Mouse (Mus musculus) embryonic facial prominence, embryonic 11.5 days (tissue): ENCODE data around the gene Arhgap9. TPM values are rescaled to one million over a fixed set of nuclear protein-coding genes. Genes with fewer than 3 reads are reported as not detected.
A peak's percentile ranks its signal among the peaks of the same experiment; 100 is the strongest.

Experiments used
- ATAC-seq: fragments of 200-750 bp; cut with Nextera tagmentation; replicated peaks from 2 replicates; pipeline ENCODE4 v1.8.0; 2017; ENCODE audit warnings: low read depth; ENCODE audit not compliant: insufficient number of reproducible peaks, low FRiP score, low TSS enrichment
- DNase-seq: peaks from one replicate; pipeline ENCODE4 v3.0.0-alpha.2; 2015; ENCODE audit warnings: low spot score
- H3K27ac ChIP-seq: fragments of 300-500 bp; sonication (generic); replicated peaks from 2 replicates; pipeline ENCODE4 v1.5.1; 2014; ENCODE audit warnings: mild to moderate bottlenecking, low read depth, low read length, control low read depth
- H3K27me3 ChIP-seq: fragments of 300-500 bp; sonication (generic); 2 replicates; pipeline ENCODE4 v1.6.1; 2014; ENCODE audit warnings: mild to moderate bottlenecking, low read length, moderate library complexity, mixed read lengths; ENCODE audit not compliant: control insufficient read depth, insufficient read depth
- H3K36me3 ChIP-seq: fragments of 300-500 bp; sonication (generic); replicated peaks from 2 replicates; pipeline ENCODE4 v1.6.1; 2014; ENCODE audit warnings: low read depth, mild to moderate bottlenecking, low read length, moderate library complexity, mixed read lengths; ENCODE audit not compliant: control insufficient read depth, insufficient read depth
- H3K4me1 ChIP-seq: fragments of 300-500 bp; sonication (generic); 2 replicates; pipeline ENCODE4 v1.6.1; 2014; ENCODE audit warnings: low read length, mixed read lengths; ENCODE audit not compliant: control insufficient read depth, insufficient read depth
- H3K4me2 ChIP-seq: fragments of 300-500 bp; sonication (generic); 2 replicates; pipeline ENCODE4 v1.6.1; 2014; ENCODE audit warnings: low read depth, mild to moderate bottlenecking, control low read depth, low read length, moderate library complexity
- H3K4me3 ChIP-seq: fragments of 300-500 bp; sonication (generic); 2 replicates; pipeline ENCODE4 v1.5.1; 2014; ENCODE audit warnings: low read depth, low read length, control low read depth
- H3K9ac ChIP-seq: fragments of 300-500 bp; sonication (generic); replicated peaks from 2 replicates; pipeline ENCODE4 v1.6.1; 2014; ENCODE audit warnings: mild to moderate bottlenecking, control low read depth, low read length
- H3K9me3 ChIP-seq: fragments of 300-500 bp; sonication (generic); replicated peaks from 2 replicates; pipeline ENCODE4 v1.6.1; 2016; ENCODE audit warnings: mild to moderate bottlenecking, low read length, inconsistent platforms, mixed read lengths; ENCODE audit not compliant: control insufficient read depth
- WGBS: fragments of 180-500 bp; shearing (Covaris S2); extraction: QIAGEN DNeasy Blood & Tissue Kit; methylation state at CpG from one replicate; pipeline ENCODE4 v1.1.7; 2014; 5-methylcytosine and 5-hydroxymethylcytosine counted together
- polyA plus RNA-seq: library from polyadenylated mRNA; unstranded; fragments of >200 nt; fragmentation: Nextera tagmentation; extraction: Ambion mirVana; gene quantifications from 2 replicates; pipeline ENCODE4 v1.2.1, GENCODE M21; 2014

Arhgap9 gene
- polyA plus RNA-seq, 1 experiment from 2014 or later, result 1.8 TPM

DNA sequence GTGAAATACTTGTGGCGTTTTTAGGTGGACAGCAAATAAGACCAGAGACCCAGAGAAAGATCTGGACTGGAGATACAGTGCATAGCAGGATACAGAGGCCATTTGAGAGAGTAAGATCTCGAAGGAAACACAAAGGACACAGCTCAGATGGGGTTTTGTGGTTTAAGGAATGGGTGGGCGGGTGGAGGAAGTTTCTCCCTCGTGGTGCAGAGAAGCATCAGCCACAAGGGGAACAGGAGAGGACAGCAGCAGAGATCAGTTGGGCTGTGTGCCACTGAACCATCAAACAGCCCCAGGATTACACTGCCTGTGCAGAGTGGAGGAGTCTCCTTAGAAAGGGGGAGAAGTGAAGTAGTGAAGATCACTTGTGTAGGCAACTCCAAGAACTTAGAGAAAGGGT is 3.8 kb upstream of the Arhgap9 start:
- DNase-seq (no peak), ATAC-seq (no peak)
- Histone ChIP-seq H3K27ac (no peak overlapping the region), H3K36me3 (no peaks in the 10 kb centered on the region), H3K4me2 (no peak overlapping the region), H3K27me3 (no peaks in the 10 kb centered on the region), H3K9me3 (no peaks in the 10 kb centered on the region), H3K9ac (no peak overlapping the region), H3K4me1 (no peaks in the 10 kb centered on the region), H3K4me3 (no peak overlapping the region)
- WGBS, result 41% methylated on average over 4 of the region's 4 CpGs

DNA sequence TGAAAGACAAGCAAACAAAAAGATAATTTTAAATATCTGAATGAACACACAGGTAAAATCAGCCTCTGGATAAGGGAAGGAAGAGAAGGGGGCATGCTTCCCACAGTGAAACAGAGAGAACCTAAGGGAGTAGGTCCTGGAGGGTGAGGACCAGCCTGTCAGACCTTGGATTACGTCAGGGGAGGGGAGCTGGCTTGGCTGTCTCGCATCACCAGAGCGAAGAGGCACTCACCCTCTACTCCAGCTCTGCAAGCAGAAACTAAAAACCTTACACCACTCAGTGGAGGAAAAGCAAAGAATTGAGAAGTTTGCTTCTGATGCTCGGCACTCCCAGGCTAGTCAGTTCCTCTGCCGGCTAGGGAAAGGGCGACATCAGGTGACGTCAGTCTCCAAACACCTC is 1.8 kb upstream of the Arhgap9 start:
- no peak overlapping the region for H3K4me3 ChIP-seq
- ATAC-seq (no peak), DNase-seq (no peak)
- H3K9ac ChIP-seq, result no peak overlapping the region
- no peak overlapping the region for H3K4me2 ChIP-seq
- H3K36me3 ChIP-seq, result no peaks in the 10 kb centered on the region
- H3K27ac ChIP-seq, result no peak overlapping the region
- no peaks in the 10 kb centered on the region for H3K9me3 ChIP-seq
- no peaks in the 10 kb centered on the region for H3K27me3 ChIP-seq
- no peaks in the 10 kb centered on the region for H3K4me1 ChIP-seq
- WGBS, result 75% methylated on average over 7 of the region's 7 CpGs

DNA sequence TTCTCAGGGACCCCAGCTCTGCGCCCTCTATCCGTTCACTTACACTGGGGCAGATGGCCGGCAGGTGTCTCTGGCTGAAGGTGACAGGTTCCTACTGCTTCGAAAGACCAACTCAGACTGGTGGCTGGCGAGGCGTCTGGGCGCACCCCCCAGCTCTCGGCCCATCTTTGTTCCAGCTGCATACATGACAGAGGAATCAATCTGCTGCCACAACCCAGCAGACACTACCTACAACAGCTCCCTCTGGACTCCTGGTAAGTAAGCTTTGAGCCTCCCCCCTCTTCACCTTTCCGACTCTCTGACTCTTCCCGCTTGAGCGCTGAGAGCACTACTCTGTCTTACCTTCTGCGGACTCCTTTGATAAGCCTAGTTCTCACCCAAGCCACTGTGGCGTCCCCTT is 414 bp downstream of the Arhgap9 start:
- H3K27me3 ChIP-seq, result peaks cover 15% of the 10 kb centered on the region
- no peak overlapping the region for H3K4me3 ChIP-seq
- H3K9me3 ChIP-seq, result no peaks in the 10 kb centered on the region
- no peak for DNase-seq
- peaks cover 6% of the 10 kb centered on the region for H3K4me1 ChIP-seq
- H3K36me3 ChIP-seq, result no peaks in the 10 kb centered on the region
- 64% methylated on average over 13 of the region's 13 CpGs for WGBS
- no peak for ATAC-seq
- H3K27ac ChIP-seq, result no peak overlapping the region
- H3K9ac ChIP-seq, result no peak overlapping the region
- no peak overlapping the region; the same call in 1 of the 2 replicates for H3K4me2 ChIP-seq

DNA sequence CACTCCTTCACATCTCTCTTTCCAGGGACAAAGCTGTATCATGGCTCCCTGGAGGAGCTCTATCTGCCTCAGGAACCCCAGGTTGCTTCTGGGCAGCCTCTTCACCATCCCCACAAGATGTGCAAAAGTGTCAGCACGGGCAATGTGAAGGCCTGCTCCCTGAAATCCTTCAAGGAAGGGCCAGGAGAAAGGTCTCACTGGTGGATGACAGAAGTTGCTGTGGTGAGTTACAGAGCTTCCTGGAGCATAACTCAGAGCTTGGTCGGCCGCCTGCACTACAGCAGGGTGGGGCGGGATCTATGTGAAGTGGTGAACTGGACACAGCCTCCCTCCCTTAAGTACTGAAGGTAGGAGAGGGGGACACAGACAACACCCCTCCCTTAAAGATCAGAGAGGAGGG is 905 bp downstream of the Arhgap9 start:
- Histone ChIP-seq H3K27me3 (peaks cover 20% of the 10 kb centered on the region), H3K27ac (no peak overlapping the region), H3K9ac (no peak overlapping the region), H3K36me3 (no peaks in the 10 kb centered on the region), H3K9me3 (no peaks in the 10 kb centered on the region), H3K4me1 (peaks cover 6% of the 10 kb centered on the region), H3K4me2 (no peak overlapping the region; the same call in 1 of the 2 replicates), H3K4me3 (no peak overlapping the region)
- DNase-seq, result no peak
- 75% methylated on average over 4 of the region's 4 CpGs for WGBS
- no peak for ATAC-seq

DNA sequence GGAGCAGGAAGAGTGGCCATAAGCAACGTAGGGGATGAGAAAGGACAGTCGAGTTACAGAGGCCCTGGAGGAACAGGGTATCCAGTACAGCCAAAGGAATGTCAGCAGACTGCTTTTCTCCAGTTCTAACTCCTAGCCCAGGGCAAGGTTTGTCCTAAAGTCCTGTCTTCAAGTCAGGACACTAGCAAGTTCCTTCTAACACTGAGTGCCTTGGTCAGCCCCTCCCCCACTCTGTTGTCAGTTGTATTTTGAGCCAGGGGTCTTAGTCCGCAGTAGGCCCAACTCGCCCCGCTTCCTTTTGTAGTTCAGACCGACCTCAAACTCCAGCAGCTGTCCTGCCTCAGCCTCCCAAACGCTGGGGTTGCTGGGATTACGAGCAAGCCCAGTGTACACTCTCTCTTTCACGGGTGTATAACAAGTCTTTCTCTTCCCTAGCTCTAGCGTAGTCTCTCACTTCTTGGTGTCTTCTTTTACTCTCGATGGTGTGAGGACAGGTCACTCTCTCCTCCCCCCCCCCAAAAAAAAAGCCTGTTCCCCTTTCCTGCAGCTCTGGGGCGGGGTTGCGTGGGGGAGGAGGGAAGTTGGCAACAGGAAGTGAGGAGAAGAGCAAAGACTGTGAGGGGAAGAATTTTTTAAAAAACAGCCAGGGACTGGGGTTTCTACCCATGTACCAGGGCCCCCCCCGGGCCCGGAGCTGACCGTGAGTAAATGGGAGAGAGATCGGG is 1.5 kb downstream of the Arhgap9 start:
- no peaks in the 10 kb centered on the region for H3K9me3 ChIP-seq
- H3K36me3 ChIP-seq, result no peaks in the 10 kb centered on the region
- 77% methylated on average over 17 of the region's 17 CpGs for WGBS
- peaks cover 26% of the 10 kb centered on the region for H3K27me3 ChIP-seq
- peaks cover 6% of the 10 kb centered on the region for H3K4me1 ChIP-seq
- H3K4me3 ChIP-seq, result no peak overlapping the region
- no peak overlapping the region for H3K9ac ChIP-seq
- H3K27ac ChIP-seq, result no peak overlapping the region
- ATAC-seq, result no peak
- no peak for DNase-seq
- no peak overlapping the region for H3K4me2 ChIP-seq

DNA sequence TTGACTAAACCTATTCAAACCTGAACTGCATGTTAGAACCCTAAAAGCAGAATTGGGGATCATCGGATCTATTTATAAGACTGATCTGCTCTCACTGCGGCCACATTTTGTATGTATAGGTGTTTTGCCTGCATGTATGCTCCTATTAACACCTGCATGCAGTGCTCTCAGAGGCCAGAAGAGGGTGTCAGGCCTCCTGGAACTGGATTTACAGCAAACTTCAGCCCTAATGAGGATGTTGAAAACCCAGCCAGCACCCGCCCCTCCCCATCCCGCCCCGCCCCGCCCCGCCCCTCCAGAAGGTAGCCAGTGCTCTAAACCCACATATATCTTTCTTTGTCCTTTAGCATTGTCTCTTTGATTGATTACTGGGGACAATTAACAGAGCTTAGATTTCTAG is 2.7 kb downstream of the Arhgap9 start:
- Histone ChIP-seq H3K9me3 (no peaks in the 10 kb centered on the region), H3K4me3 (no peak overlapping the region), H3K9ac (no peak overlapping the region), H3K27me3 (peaks cover 26% of the 10 kb centered on the region), H3K4me1 (peaks cover 6% of the 10 kb centered on the region), H3K4me2 (no peak overlapping the region), H3K27ac (no peak overlapping the region), H3K36me3 (no peaks in the 10 kb centered on the region)
- 14% methylated on average over 7 of the region's 7 CpGs for WGBS
- peak; percentile 77 for DNase-seq
- no peak for ATAC-seq

DNA sequence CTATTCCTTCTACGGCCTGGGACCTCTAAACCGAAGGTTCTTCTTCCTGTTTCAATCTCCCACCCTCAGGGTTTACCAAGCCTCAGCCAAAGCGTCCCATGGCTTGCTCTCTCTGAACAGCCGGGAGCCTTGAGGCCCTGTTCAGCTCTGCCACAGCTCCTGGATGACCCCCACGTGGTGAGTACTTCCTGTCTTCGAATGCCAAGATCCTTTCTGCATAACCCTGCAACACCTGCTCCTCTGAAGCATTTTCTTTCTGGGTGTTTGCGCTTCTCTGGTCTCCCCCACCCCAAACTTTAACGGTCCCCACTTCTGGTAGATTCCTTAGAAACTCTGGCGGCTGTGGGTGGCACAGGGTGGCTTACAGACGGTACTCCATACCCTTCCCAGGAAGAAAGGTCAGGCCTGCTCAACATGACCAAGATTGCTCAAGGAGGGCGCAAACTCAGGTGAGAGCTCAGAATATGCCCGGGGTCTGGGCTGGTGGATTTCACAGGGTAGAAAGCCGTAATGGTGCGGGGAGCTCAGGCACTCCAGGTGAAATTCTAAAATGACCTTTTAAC is 3.8 kb downstream of the Arhgap9 start:
- H3K4me1 ChIP-seq, result peaks cover 6% of the 10 kb centered on the region
- 25% methylated on average over 14 of the region's 14 CpGs for WGBS
- H3K4me3 ChIP-seq, result no peak overlapping the region; the same call in 1 of the 2 replicates
- H3K4me2 ChIP-seq, result peak overlapping the region; percentile 73
- peaks cover 26% of the 10 kb centered on the region for H3K27me3 ChIP-seq
- no peaks in the 10 kb centered on the region for H3K36me3 ChIP-seq
- peak overlapping the region; percentile 48 for H3K9ac ChIP-seq
- DNase-seq, result no peak
- H3K9me3 ChIP-seq, result no peaks in the 10 kb centered on the region
- ATAC-seq, result no peak
- H3K27ac ChIP-seq, result no peak overlapping the region

DNA sequence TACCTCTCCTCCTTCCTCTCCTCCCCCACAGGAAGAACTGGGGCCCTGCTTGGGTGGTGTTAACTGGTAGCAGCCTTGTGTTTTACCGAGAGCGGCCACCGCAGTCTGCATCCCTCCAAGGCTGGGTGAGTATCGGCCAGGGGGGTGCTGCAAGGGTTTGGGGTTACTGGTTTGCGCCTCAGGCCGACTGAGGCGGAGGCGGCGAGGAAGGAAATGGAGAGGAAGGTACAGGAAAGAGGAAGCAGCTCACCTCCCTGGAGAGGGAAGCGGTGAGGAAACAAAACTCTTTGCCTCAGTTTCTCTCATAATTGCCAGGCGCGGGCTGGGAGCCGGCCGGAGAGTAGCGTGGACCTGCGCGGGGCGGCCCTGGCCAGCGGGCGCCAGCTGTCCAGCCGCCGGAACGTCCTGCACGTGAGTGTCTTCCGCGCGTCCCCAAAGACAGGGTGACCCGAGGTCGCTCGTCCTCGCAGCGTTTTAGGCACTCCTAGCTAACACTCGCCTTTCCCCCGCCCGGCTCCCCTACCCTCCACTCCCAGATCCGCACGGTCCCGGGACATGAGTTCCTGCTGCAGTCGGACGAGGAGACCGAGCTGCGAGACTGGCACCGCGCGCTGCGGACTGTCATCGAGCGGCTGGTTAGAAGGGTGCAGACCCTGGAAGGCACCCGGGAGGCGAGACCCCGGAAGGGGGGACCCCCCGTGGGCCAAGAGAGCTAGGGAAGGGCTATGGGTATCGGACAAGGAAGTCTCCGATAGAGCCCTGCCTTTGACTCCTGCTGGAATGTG is 4.4 kb downstream of the Arhgap9 start:
- no peaks in the 10 kb centered on the region for H3K9me3 ChIP-seq
- peak overlapping the region; percentile 48 for H3K9ac ChIP-seq
- no peaks in the 10 kb centered on the region for H3K36me3 ChIP-seq
- WGBS, result 1% methylated on average over 54 of the region's 54 CpGs
- H3K27me3 ChIP-seq, result peaks cover 26% of the 10 kb centered on the region
- H3K4me3 ChIP-seq, result peak overlapping the region; percentile 38
- peak; percentile 53 for DNase-seq
- no peak overlapping the region for H3K27ac ChIP-seq
- peak overlapping the region; percentile 73 for H3K4me2 ChIP-seq
- 0 out of 2 replicates have a peak, but pooled peaks have one; percentile 22 for ATAC-seq
- H3K4me1 ChIP-seq, result peaks cover 6% of the 10 kb centered on the region
